Mouse (Mus musculus): ENCODE data around the gene Nanos1. TPM values are rescaled to one million over a fixed set of nuclear protein-coding genes. Genes with fewer than 3 reads are reported as not detected.

Nanos1 gene
- total and polyA plus RNA-seq, 3 experiments, result 4.5 to 4.6 TPM; not detected in 1

DNA sequence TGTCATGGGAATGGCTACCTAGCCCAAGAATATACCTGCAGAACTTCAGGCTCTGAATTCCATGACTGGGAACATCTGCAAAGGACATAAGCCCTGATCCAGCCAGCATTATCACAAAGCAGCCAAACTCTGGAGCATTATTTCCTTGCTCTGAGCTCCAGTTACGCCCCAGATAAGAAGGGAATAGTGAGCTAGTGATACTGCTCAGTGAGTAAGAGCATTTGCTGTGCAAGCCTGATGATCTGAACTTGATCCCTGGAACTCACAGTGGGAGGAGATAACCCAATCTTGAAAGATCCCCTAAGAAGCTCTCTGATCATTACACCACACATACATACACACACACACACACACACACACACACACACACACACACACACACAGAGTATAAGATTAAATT lies 24.5 kb upstream of the Nanos1 start:
- TF ChIP-seq MAFK (IDR thresholded peaks at IDR 0.05; ENCODE audit: borderline replicate concordance, low read depth, low read length), result no peak
- TF ChIP-seq GATA1 (IDR thresholded peaks at IDR 0.05; ENCODE audit: low read depth, low read length), result peak; percentile 36
- Histone ChIP-seq H3K27me3 (ENCODE audit: control insufficient read depth in 1 of 2, insufficient read depth in 2 of 2, low read length in 2 of 2) (peaks cover 4 to 8% of the 10 kb centered on the region in 2 experiments; a peak in 3 of 4 replicates), H3K27ac (ENCODE audit: control insufficient read depth, low read depth, low read length) (no peak overlapping the region), H3K4me1 (ENCODE audit: control insufficient read depth in 1 of 2, insufficient read depth in 2 of 2, low read length in 2 of 2) (peaks cover 0 to 4% of the 10 kb centered on the region in 2 experiments; a peak in 2 of 4 replicates), H3K9ac (ENCODE audit: control insufficient read depth, low read depth, low read length, poor library complexity, severe bottlenecking) (no peak overlapping the region), H3K4me3 (ENCODE audit: control insufficient read depth in 1 of 2, insufficient read depth in 1 of 2, low read depth in 2 of 2, low read length in 2 of 2) (no peak overlapping the region), H3K9me3 (replicated peaks; ENCODE audit: insufficient read depth, low read length) (no peaks in the 10 kb centered on the region), H3K36me3 (ENCODE audit: control insufficient read depth in 1 of 2, insufficient read depth in 2 of 2, low read length in 2 of 2) (no peaks in the 10 kb centered on the region; a peak in 1 of 4 replicates), H3K79me2 (ENCODE audit: control insufficient read depth, insufficient read depth, low read length, poor library complexity) (no peaks in the 10 kb centered on the region)
- peak; percentile 22 for DNase-seq (ENCODE audit: low read depth, low spot score)

GRCm38 (mm10) chr19:60731966-60732365 lies 23.8 kb upstream of the Nanos1 start:
- Histone ChIP-seq H3K4me3 (ENCODE audit: control insufficient read depth in 1 of 2, insufficient read depth in 1 of 2, low read depth in 2 of 2, low read length in 2 of 2) (no peak overlapping the region), H3K36me3 (ENCODE audit: control insufficient read depth in 1 of 2, insufficient read depth in 2 of 2, low read length in 2 of 2) (no peaks in the 10 kb centered on the region; a peak in 1 of 4 replicates), H3K27ac (ENCODE audit: control insufficient read depth, low read depth, low read length) (no peak overlapping the region), H3K9ac (ENCODE audit: control insufficient read depth, low read depth, low read length, poor library complexity, severe bottlenecking) (no peak overlapping the region), H3K79me2 (ENCODE audit: control insufficient read depth, insufficient read depth, low read length, poor library complexity) (no peaks in the 10 kb centered on the region), H3K27me3 (ENCODE audit: control insufficient read depth in 1 of 2, insufficient read depth in 2 of 2, low read length in 2 of 2) (peaks cover 4 to 8% of the 10 kb centered on the region in 2 experiments; a peak in 3 of 4 replicates), H3K4me1 (ENCODE audit: control insufficient read depth in 1 of 2, insufficient read depth in 2 of 2, low read length in 2 of 2) (peaks cover 0 to 4% of the 10 kb centered on the region in 2 experiments; a peak in 2 of 4 replicates), H3K9me3 (replicated peaks; ENCODE audit: insufficient read depth, low read length) (no peaks in the 10 kb centered on the region)
- TF ChIP-seq MEF2A (IDR thresholded peaks at IDR 0.05; ENCODE audit: extremely low read depth, insufficient replicate concordance, low read depth, low read length, poor library complexity, severe bottlenecking) (no peak), NELFE (IDR thresholded peaks at IDR 0.05; ENCODE audit: low read depth, low read length) (no peak), ZNF384 (IDR thresholded peaks at IDR 0.05; ENCODE audit: low read depth, low read length) (peak; percentile 3; the same call in 1 of the 2 replicates), NRF1 (IDR thresholded peaks at IDR 0.05; ENCODE audit: insufficient read depth, low read depth, low read length, poor library complexity, severe bottlenecking) (no peak)
- no peak for DNase-seq (ENCODE audit: low read depth, low spot score)

GRCm38 (mm10) chr19:60740560-60740959 lies 15.2 kb upstream of the Nanos1 start:
- no peak overlapping the region for H3K9ac ChIP-seq (ENCODE audit: control insufficient read depth, low read depth, low read length, poor library complexity, severe bottlenecking)
- no peak overlapping the region for H3K27ac ChIP-seq (ENCODE audit: control insufficient read depth, low read depth, low read length)
- peaks cover 11 to 12% of the 10 kb centered on the region in 2 experiments for H3K4me1 ChIP-seq (ENCODE audit: control insufficient read depth in 1 of 2, insufficient read depth in 2 of 2, low read length in 2 of 2)
- no peaks in the 10 kb centered on the region for H3K9me3 ChIP-seq (replicated peaks; ENCODE audit: insufficient read depth, low read length)
- DNase-seq (ENCODE audit: low read depth, low spot score), result peak; percentile 59
- peaks cover 0 to 9% of the 10 kb centered on the region in 2 experiments; a peak in 2 of 4 replicates for H3K36me3 ChIP-seq (ENCODE audit: control insufficient read depth in 1 of 2, insufficient read depth in 2 of 2, low read length in 2 of 2)
- H3K4me3 ChIP-seq (ENCODE audit: control insufficient read depth in 1 of 2, insufficient read depth in 1 of 2, low read depth in 2 of 2, low read length in 2 of 2), result no peak overlapping the region
- no peaks in the 10 kb centered on the region for H3K27me3 ChIP-seq (ENCODE audit: control insufficient read depth in 1 of 2, insufficient read depth in 2 of 2, low read length in 2 of 2)
- no peaks in the 10 kb centered on the region for H3K79me2 ChIP-seq (ENCODE audit: control insufficient read depth, insufficient read depth, low read length, poor library complexity)
- no peak for TF ChIP-seq ZMIZ1 (IDR thresholded peaks at IDR 0.05; ENCODE audit: low read depth, low read length)
- no peak for TF ChIP-seq POLR2A (IDR thresholded peaks at IDR 0.05; ENCODE audit: control insufficient read depth in 1 of 2, insufficient read depth in 1 of 2, low read depth in 1 of 2, low read length in 2 of 2, poor library complexity in 1 of 2)
- TF ChIP-seq SIN3A (IDR thresholded peaks at IDR 0.05; ENCODE audit: low read length), result no peak
- TF ChIP-seq CHD2 (IDR thresholded peaks at IDR 0.05; ENCODE audit: low read length), result no peak
- TF ChIP-seq UBTF (IDR thresholded peaks at IDR 0.05; ENCODE audit: borderline replicate concordance, insufficient read depth, low read depth, low read length), result no peak
- TF ChIP-seq CTCF (IDR thresholded peaks at IDR 0.05 in 2 of 3, conservative IDR thresholded peaks at IDR 0.05 in 1 of 3; ENCODE audit: control insufficient read depth in 1 of 3, insufficient read depth in 1 of 3, low read depth in 2 of 3, low read length in 3 of 3, poor library complexity in 1 of 3, severe bottlenecking in 1 of 3), result peak; percentile 8 to 46 (median 37); a peak in 4 of 6 replicates
- TF ChIP-seq JUND (IDR thresholded peaks at IDR 0.05; ENCODE audit: low read depth, low read length), result no peak
- TF ChIP-seq GABPA (IDR thresholded peaks at IDR 0.05; ENCODE audit: low read depth, low read length), result no peak
- TF ChIP-seq MYC (IDR thresholded peaks at IDR 0.05; ENCODE audit: low read depth, low read length), result 0 out of 2 replicates have a peak, but pooled peaks have one; percentile 52
- no peak for TF ChIP-seq CHD1 (IDR thresholded peaks at IDR 0.05; ENCODE audit: low read depth, low read length)
- no peak for TF ChIP-seq KAT2A (conservative IDR thresholded peaks at IDR 0.05; ENCODE audit: low read depth, low read length)
- 0 out of 2 replicates have a peak, but pooled peaks have one; percentile 12 for TF ChIP-seq ZC3H11A (IDR thresholded peaks at IDR 0.05; ENCODE audit: low read depth, low read length)
- TF ChIP-seq POLR2AphosphoS2 (IDR thresholded peaks at IDR 0.05; ENCODE audit: low read length), result no peak
- no peak for TF ChIP-seq ELF1 (IDR thresholded peaks at IDR 0.05; ENCODE audit: low read depth, low read length)
- TF ChIP-seq NELFE (IDR thresholded peaks at IDR 0.05; ENCODE audit: low read depth, low read length), result no peak
- TF ChIP-seq SMC3 (IDR thresholded peaks at IDR 0.05; ENCODE audit: low read depth, low read length), result peak; percentile 47
- TF ChIP-seq ETS1 (IDR thresholded peaks at IDR 0.05; ENCODE audit: low read depth, low read length), result no peak
- TF ChIP-seq NRF1 (IDR thresholded peaks at IDR 0.05; ENCODE audit: insufficient read depth, low read depth, low read length, poor library complexity, severe bottlenecking), result no peak
- no peak for TF ChIP-seq GATA1 (IDR thresholded peaks at IDR 0.05; ENCODE audit: low read depth, low read length)
- TF ChIP-seq TCF12 (IDR thresholded peaks at IDR 0.05; ENCODE audit: low read depth, low read length), result no peak
- no peak for TF ChIP-seq USF2 (IDR thresholded peaks at IDR 0.05; ENCODE audit: borderline replicate concordance in 1 of 2, insufficient read depth in 1 of 2, low read depth in 1 of 2, low read length in 2 of 2)
- TF ChIP-seq TBP (IDR thresholded peaks at IDR 0.05; ENCODE audit: low read depth, low read length), result no peak
